Mouse (Mus musculus) ES-Bruce4 (cell line): ENCODE measurements around the gene Pipox. TPM values are rescaled to one million over a fixed set of nuclear protein-coding genes. Genes with fewer than 3 reads are reported as not detected.
A peak's percentile ranks its signal among the peaks of the same experiment; 100 is the strongest.

Experiments
- H3K27ac ChIP-seq: 2 replicates; pipeline ENCODE4 v1.5.1; 2012; ENCODE audit warnings: low read length, inconsistent platforms; ENCODE audit not compliant: insufficient read depth
- H3K27me3 ChIP-seq: 2 replicates; pipeline ENCODE4 v1.6.1; 2012; ENCODE audit warnings: mild to moderate bottlenecking, low read length, inconsistent platforms; ENCODE audit not compliant: control insufficient read depth, poor library complexity, insufficient read depth, severe bottlenecking
- H3K36me3 ChIP-seq: 2 replicates; pipeline ENCODE4 v1.6.1; 2012; ENCODE audit warnings: inconsistent platforms, mild to moderate bottlenecking, low read length, moderate library complexity; ENCODE audit not compliant: control insufficient read depth, poor library complexity, insufficient read depth, severe bottlenecking
- H3K4me1 ChIP-seq: one replicate; pipeline ENCODE4 v1.8.1; 2011; ENCODE audit warnings: low read length; ENCODE audit not compliant: control insufficient read depth, insufficient read depth
- H3K4me3 ChIP-seq: 2 replicates; pipeline ENCODE4 v1.5.1; 2011; ENCODE audit warnings: low read depth, mild to moderate bottlenecking, low read length
- H3K9ac ChIP-seq: 2 replicates; pipeline ENCODE4 v1.6.1; 2012; ENCODE audit warnings: low read depth, mild to moderate bottlenecking, inconsistent platforms; ENCODE audit not compliant: poor library complexity, severe bottlenecking
- H3K9me3 ChIP-seq: replicated peaks from 2 replicates; pipeline ENCODE4 v1.6.1; 2012; ENCODE audit warnings: mild to moderate bottlenecking, low read length, inconsistent platforms; ENCODE audit not compliant: control insufficient read depth, poor library complexity, insufficient read depth, severe bottlenecking
- CTCF ChIP-seq: IDR thresholded peaks from one replicate; pipeline ENCODE4 v1.8.1; 2011; ENCODE audit warnings: low read depth, low read length
- EP300 ChIP-seq: IDR thresholded peaks from 2 replicates; pipeline ENCODE4 v1.6.1; 2011; ENCODE audit warnings: low read depth, low read length; ENCODE audit not compliant: insufficient read depth
- POLR2A ChIP-seq: IDR thresholded peaks from one replicate; pipeline ENCODE4 v1.8.1; 2011; ENCODE audit warnings: low read length; ENCODE audit not compliant: insufficient read depth
- polyA plus RNA-seq: library from polyadenylated mRNA; stranded (reverse); fragments of >200 nt; gene quantifications from 2 replicates; pipeline ENCODE4 v1.2.4, GENCODE M21; 2011; ENCODE audit warnings: low read depth; ENCODE audit not compliant: missing spikeins, insufficient read depth, insufficient read length

Gene Pipox
- polyA plus RNA-seq, 1 experiment, result 14.3 TPM

DNA sequence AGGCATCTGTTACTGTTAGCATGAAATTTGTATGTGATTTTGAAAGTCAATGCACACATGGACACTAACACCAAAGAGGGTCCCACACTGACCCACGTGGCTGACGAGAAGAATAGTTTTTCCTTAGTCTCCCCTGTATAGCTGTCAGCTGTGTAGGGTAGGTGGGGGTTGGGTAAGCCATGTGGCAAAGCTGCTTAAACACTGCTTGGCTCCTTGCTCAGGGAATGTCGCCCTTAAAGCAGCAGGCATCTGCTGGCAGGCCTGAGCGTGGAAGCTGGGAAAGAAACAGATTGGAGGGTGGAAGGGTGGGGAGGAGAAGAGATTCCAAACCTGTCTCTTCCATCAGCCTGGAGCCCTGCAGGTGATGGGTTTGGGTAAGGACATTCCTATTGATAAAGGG is 22.5 kb downstream of the Pipox start:
- H3K27ac ChIP-seq, result no peak overlapping the region
- H3K9ac ChIP-seq, result no peak overlapping the region
- peaks cover 3% of the 10 kb centered on the region for H3K4me1 ChIP-seq
- H3K36me3 ChIP-seq, result no peaks in the 10 kb centered on the region
- TF ChIP-seq POLR2A, result no peak
- TF ChIP-seq EP300, result no peak
- no peak for TF ChIP-seq CTCF
- H3K4me3 ChIP-seq, result no peak overlapping the region
- H3K27me3 ChIP-seq, result no peaks in the 10 kb centered on the region
- no peaks in the 10 kb centered on the region for H3K9me3 ChIP-seq

DNA sequence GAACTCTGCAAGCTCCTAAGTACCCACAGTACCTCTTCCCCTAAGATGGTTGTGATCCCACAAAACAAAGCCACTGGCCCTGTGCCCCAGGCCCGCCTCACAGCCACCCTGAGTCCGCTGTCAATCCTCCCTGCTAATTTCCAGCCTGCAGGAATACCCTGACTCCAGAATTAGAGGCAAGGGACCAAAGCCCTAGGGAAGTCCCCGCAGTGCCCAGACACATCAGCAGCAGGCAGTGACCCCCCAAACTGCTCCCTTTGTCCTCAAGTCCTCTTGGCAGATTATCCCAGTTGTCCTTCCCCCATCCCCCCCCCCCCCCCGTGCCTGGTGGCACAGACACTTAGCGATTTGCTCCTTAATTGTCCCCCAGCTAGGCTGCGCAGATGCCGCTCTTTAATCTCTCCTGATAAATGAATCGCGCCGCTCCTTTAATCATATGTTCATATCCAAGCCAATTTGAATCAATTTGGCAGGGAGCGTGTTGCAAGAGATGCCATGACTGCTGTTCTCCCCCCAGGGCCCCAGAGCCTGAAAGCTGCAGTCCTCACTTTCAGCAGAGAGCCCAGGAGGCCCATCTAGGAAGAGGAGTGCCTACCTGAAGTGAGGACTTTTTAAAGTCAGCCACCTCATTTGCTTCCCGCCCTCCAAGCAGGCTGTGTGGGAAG is 26.3 kb downstream of the Pipox start:
- no peaks in the 10 kb centered on the region for H3K36me3 ChIP-seq
- no peak overlapping the region for H3K4me3 ChIP-seq
- H3K4me1 ChIP-seq, result no peaks in the 10 kb centered on the region
- TF ChIP-seq CTCF (no peak), POLR2A (no peak), EP300 (no peak)
- no peaks in the 10 kb centered on the region for H3K27me3 ChIP-seq
- H3K9ac ChIP-seq, result no peak overlapping the region
- H3K27ac ChIP-seq, result no peak overlapping the region
- no peaks in the 10 kb centered on the region for H3K9me3 ChIP-seq

- H3K9ac ChIP-seq, result no peak overlapping the region
- TF ChIP-seq CTCF, result no peak
- no peak for TF ChIP-seq POLR2A
- TF ChIP-seq EP300, result no peak
- H3K27ac ChIP-seq, result no peak overlapping the region
- H3K4me3 ChIP-seq, result no peak overlapping the region
- H3K36me3 ChIP-seq, result no peaks in the 10 kb centered on the region
- H3K9me3 ChIP-seq, result no peaks in the 10 kb centered on the region
- H3K4me1 ChIP-seq, result peaks cover 4% of the 10 kb centered on the region
- no peaks in the 10 kb centered on the region for H3K27me3 ChIP-seq
These were observed 29.1 kb downstream of the Pipox start for GRCm38 (mm10) chr11:77864771-77865170.

- H3K9ac ChIP-seq, result no peak overlapping the region
- H3K4me3 ChIP-seq, result no peak overlapping the region
- no peak overlapping the region for H3K27ac ChIP-seq
- no peaks in the 10 kb centered on the region for H3K36me3 ChIP-seq
- no peaks in the 10 kb centered on the region for H3K9me3 ChIP-seq
- no peaks in the 10 kb centered on the region for H3K27me3 ChIP-seq
- H3K4me1 ChIP-seq, result peaks cover 4% of the 10 kb centered on the region
- TF ChIP-seq EP300 (no peak), POLR2A (no peak), CTCF (no peak)
These were observed 31.0 kb downstream of the Pipox start for GRCm38 (mm10) chr11:77862887-77863286.

DNA sequence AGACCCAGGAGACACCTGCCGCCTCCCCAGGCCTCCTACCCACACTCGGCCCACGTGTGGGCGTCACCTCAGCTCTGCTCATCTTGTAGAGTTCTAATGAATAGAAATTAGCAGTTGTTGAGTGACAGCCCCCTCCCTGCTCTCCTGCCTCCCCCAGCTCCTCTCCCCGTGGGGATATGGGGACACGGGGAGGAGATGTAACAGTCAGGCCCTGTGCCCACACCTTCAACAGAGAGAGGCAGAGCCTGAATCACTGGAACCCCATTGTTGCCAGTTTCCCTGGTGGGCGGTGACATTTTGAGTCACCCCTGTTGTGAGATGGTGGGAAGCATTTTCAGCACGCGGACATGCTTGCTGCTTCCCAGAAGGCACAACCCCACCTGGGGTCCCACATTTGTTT is 32.9 kb downstream of the Pipox start:
- H3K9me3 ChIP-seq, result no peaks in the 10 kb centered on the region
- no peaks in the 10 kb centered on the region for H3K27me3 ChIP-seq
- TF ChIP-seq CTCF, result no peak
- TF ChIP-seq EP300, result no peak
- no peak for TF ChIP-seq POLR2A
- no peak overlapping the region for H3K4me3 ChIP-seq
- H3K4me1 ChIP-seq, result peaks cover 4% of the 10 kb centered on the region
- H3K9ac ChIP-seq, result no peak overlapping the region
- peaks cover 3% of the 10 kb centered on the region; the same call in 1 of the 2 replicates for H3K36me3 ChIP-seq
- H3K27ac ChIP-seq, result no peak overlapping the region

DNA sequence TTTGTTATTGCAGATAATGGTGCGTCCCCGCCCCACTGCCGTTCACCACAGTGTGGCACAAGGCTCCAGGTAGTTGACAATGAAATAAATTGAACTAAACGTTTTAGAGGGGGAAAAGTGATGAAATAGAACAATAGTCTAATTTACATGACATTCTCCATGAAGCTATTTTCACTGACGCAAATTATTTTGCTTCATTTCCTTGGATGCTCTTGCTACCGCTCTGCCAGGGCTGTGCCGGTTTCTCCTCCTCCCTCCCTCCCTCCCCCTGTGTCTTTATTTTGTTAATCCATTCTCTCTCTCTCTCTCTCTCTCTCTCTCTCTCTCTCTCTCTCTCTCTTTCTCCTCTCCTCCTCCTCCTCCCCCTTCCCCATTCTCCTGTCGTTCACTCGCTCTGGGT is 35.3 kb downstream of the Pipox start:
- Histone ChIP-seq H3K27me3 (no peaks in the 10 kb centered on the region), H3K4me3 (no peak overlapping the region)

More for the DNA sequence above, 35.3 kb downstream of the Pipox start:
- no peak overlapping the region for H3K27ac ChIP-seq
- H3K9ac ChIP-seq, result 0 out of 2 replicates have a peak overlapping the region, but pooled peaks have one; percentile 17
- H3K9me3 ChIP-seq, result no peaks in the 10 kb centered on the region
- H3K4me1 ChIP-seq, result peaks cover 4% of the 10 kb centered on the region
- peaks cover 3% of the 10 kb centered on the region; the same call in 1 of the 2 replicates for H3K36me3 ChIP-seq
- no peak for TF ChIP-seq CTCF
- no peak for TF ChIP-seq POLR2A
- no peak for TF ChIP-seq EP300
